Mouse (Mus musculus) stomach, postnatal 0 days (tissue): ENCODE measurements around the gene Vangl1.

Source experiments
- CTCF ChIP-seq: IDR thresholded peaks from 2 replicates; pipeline ENCODE4 v1.5.1; 2016; ENCODE audit warnings: antibody characterized with exemption, low read depth, mild to moderate bottlenecking, moderate library complexity
- EP300 ChIP-seq: optimal IDR thresholded peaks from 2 replicates; pipeline ENCODE3; 2016; ENCODE audit warnings: antibody characterized with exemption

DNA sequence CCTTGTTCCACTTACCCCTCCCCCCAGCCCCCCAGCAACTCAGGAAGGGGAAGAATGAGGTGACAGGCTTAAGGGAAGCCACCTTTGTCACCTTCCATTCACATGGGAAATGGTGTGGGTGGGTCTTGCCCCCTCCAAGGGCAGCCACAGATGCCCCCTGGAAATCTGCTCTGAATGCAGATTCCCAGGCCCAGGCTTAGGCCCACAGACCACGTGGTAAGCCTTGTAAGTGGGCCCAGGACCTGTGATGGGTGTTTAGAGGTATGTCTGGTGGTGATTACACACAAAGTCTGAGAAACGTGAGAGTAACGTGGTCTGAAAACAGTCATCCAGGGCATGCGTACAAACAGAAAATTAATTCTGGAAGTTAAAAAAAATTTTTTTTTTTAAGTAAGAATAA, 39.6 kb downstream of the Vangl1 start:
- TF ChIP-seq CTCF (no peak), EP300 (no peak)
